Mouse (Mus musculus): ENCODE measurements at regions not wholly inside any gene's neighbourhood (a gene's known extent, or its start where the extent isn't known, plus 50 kb on each side); places are given as distances from the start of the nearest gene placed in this dataset.
A peak's percentile ranks its signal among the peaks of the same experiment; 100 is the strongest.

GRCm38 (mm10) chr15:96827931-96828330, 128.4 kb upstream of the Slc38a2 start:
- no peak overlapping the region for H3K9ac ChIP-seq
- no peaks in the 10 kb centered on the region for H3K36me3 ChIP-seq
- no peaks in the 10 kb centered on the region for H3K27me3 ChIP-seq
- no peaks in the 10 kb centered on the region for H3K9me3 ChIP-seq
- ATAC-seq (ENCODE audit: insufficient number of reproducible peaks, insufficient read depth, low FRiP score, low TSS enrichment, low read depth), result no peak
- H3K4me3 ChIP-seq, result no peak overlapping the region
- no peak overlapping the region for H3K27ac ChIP-seq
- 89% methylated on average over 8 of the region's 8 CpGs for WGBS
- H3K4me1 ChIP-seq, result peaks cover 5% of the 10 kb centered on the region; the same call in 1 of the 2 replicates
- H3K4me2 ChIP-seq, result no peak overlapping the region

GRCm38 (mm10) chr15:96818435-96818834, 118.9 kb upstream of the Slc38a2 start:
- H3K27me3 ChIP-seq, result no peaks in the 10 kb centered on the region
- no peaks in the 10 kb centered on the region for H3K4me1 ChIP-seq
- no peak overlapping the region for H3K4me2 ChIP-seq
- no peak for ATAC-seq (ENCODE audit: insufficient number of reproducible peaks, insufficient read depth, low FRiP score, low TSS enrichment, low read depth)
- H3K36me3 ChIP-seq, result no peaks in the 10 kb centered on the region
- no peak overlapping the region for H3K4me3 ChIP-seq
- no peak overlapping the region for H3K9ac ChIP-seq
- no peak overlapping the region for H3K27ac ChIP-seq
- WGBS, result 82% methylated on average over 7 of the region's 7 CpGs
- no peaks in the 10 kb centered on the region for H3K9me3 ChIP-seq

- ATAC-seq (ENCODE audit: insufficient number of reproducible peaks, insufficient read depth, low FRiP score, low TSS enrichment, low read depth), result no peak
- WGBS, result 89% methylated on average over 5 of the region's 5 CpGs
- no peak overlapping the region for H3K4me2 ChIP-seq
- H3K27ac ChIP-seq, result no peak overlapping the region
- H3K9ac ChIP-seq, result no peak overlapping the region
- no peak overlapping the region for H3K4me3 ChIP-seq
- H3K27me3 ChIP-seq, result no peaks in the 10 kb centered on the region
- H3K9me3 ChIP-seq, result 0 out of 2 replicates have a peak, but pooled peaks cover under 1% of the 10 kb centered on the region
- no peaks in the 10 kb centered on the region for H3K36me3 ChIP-seq
- no peaks in the 10 kb centered on the region for H3K4me1 ChIP-seq
Measured at GRCm38 (mm10) chr15:96817626-96818025, 118.1 kb upstream of the Slc38a2 start.

GRCm38 (mm10) chr15:96816997-96817570, 117.6 kb upstream of the Slc38a2 start:
- Histone ChIP-seq H3K9me3 (peaks cover 6% of the 10 kb centered on the region; the same call in 1 of the 2 replicates), H3K4me1 (no peaks in the 10 kb centered on the region), H3K27ac (no peak overlapping the region), H3K27me3 (no peaks in the 10 kb centered on the region), H3K9ac (no peak overlapping the region), H3K36me3 (no peaks in the 10 kb centered on the region), H3K4me2 (no peak overlapping the region), H3K4me3 (no peak overlapping the region)
- WGBS, result 61% methylated on average over 5 of the region's 5 CpGs
- no peak for ATAC-seq (ENCODE audit: insufficient number of reproducible peaks, insufficient read depth, low FRiP score, low TSS enrichment, low read depth)

GRCm38 (mm10) chr15:96813472-96813871, 113.9 kb upstream of the Slc38a2 start:
- H3K36me3 ChIP-seq, result no peaks in the 10 kb centered on the region
- peaks cover 11% of the 10 kb centered on the region for H3K9me3 ChIP-seq
- H3K4me2 ChIP-seq, result no peak overlapping the region
- H3K27me3 ChIP-seq, result no peaks in the 10 kb centered on the region
- no peak overlapping the region for H3K27ac ChIP-seq
- 79% methylated on average over 2 of the region's 2 CpGs for WGBS
- no peak for ATAC-seq (ENCODE audit: insufficient number of reproducible peaks, insufficient read depth, low FRiP score, low TSS enrichment, low read depth)
- no peak overlapping the region for H3K9ac ChIP-seq
- H3K4me3 ChIP-seq, result no peak overlapping the region
- no peaks in the 10 kb centered on the region for H3K4me1 ChIP-seq

GRCm38 (mm10) chr15:96802729-96803053, 103.2 kb upstream of the Slc38a2 start:
- Histone ChIP-seq H3K36me3 (no peaks in the 10 kb centered on the region), H3K9me3 (no peaks in the 10 kb centered on the region), H3K27ac (no peak overlapping the region), H3K27me3 (no peaks in the 10 kb centered on the region), H3K4me2 (no peak overlapping the region), H3K9ac (no peak overlapping the region), H3K4me3 (no peak overlapping the region), H3K4me1 (no peaks in the 10 kb centered on the region)
- ATAC-seq (ENCODE audit: insufficient number of reproducible peaks, insufficient read depth, low FRiP score, low TSS enrichment, low read depth), result no peak
- WGBS, result 65% methylated on average over 1 of the region's 1 CpGs

GRCm38 (mm10) chr15:96802034-96802728, 102.7 kb upstream of the Slc38a2 start:
- H3K9me3 ChIP-seq, result no peaks in the 10 kb centered on the region
- H3K4me2 ChIP-seq, result no peak overlapping the region
- H3K27ac ChIP-seq, result no peak overlapping the region
- ATAC-seq (ENCODE audit: insufficient number of reproducible peaks, insufficient read depth, low FRiP score, low TSS enrichment, low read depth), result no peak
- no peak overlapping the region for H3K9ac ChIP-seq
- H3K4me1 ChIP-seq, result peaks cover 4% of the 10 kb centered on the region; the same call in 1 of the 2 replicates
- H3K4me3 ChIP-seq, result no peak overlapping the region
- H3K36me3 ChIP-seq, result no peaks in the 10 kb centered on the region
- no peaks in the 10 kb centered on the region for H3K27me3 ChIP-seq
- 79% methylated on average over 9 of the region's 9 CpGs for WGBS

GRCm38 (mm10) chr15:96799228-96799627, 99.7 kb upstream of the Slc38a2 start:
- H3K4me1 ChIP-seq, result peaks cover 8% of the 10 kb centered on the region; the same call in 1 of the 2 replicates
- no peak for ATAC-seq (ENCODE audit: insufficient number of reproducible peaks, insufficient read depth, low FRiP score, low TSS enrichment, low read depth)
- no peaks in the 10 kb centered on the region for H3K27me3 ChIP-seq
- H3K4me2 ChIP-seq, result no peak overlapping the region
- no peaks in the 10 kb centered on the region for H3K9me3 ChIP-seq
- no peak overlapping the region for H3K4me3 ChIP-seq
- no peaks in the 10 kb centered on the region for H3K36me3 ChIP-seq
- no peak overlapping the region for H3K27ac ChIP-seq
- no peak overlapping the region for H3K9ac ChIP-seq
- WGBS, result 65% methylated on average over 12 of the region's 12 CpGs

GRCm38 (mm10) chr15:96797615-96798270, 98.2 kb upstream of the Slc38a2 start:
- Histone ChIP-seq H3K4me3 (no peak overlapping the region), H3K36me3 (no peaks in the 10 kb centered on the region), H3K27me3 (no peaks in the 10 kb centered on the region), H3K27ac (peak overlapping the region; percentile 64), H3K4me2 (no peak overlapping the region), H3K9me3 (no peaks in the 10 kb centered on the region), H3K4me1 (peaks cover 8% of the 10 kb centered on the region; the same call in 1 of the 2 replicates), H3K9ac (no peak overlapping the region)
- 52% methylated on average over 4 of the region's 4 CpGs for WGBS
- ATAC-seq (ENCODE audit: insufficient number of reproducible peaks, insufficient read depth, low FRiP score, low TSS enrichment, low read depth), result no peak

- H3K9ac ChIP-seq, result no peak overlapping the region
- no peak overlapping the region for H3K4me2 ChIP-seq
- no peaks in the 10 kb centered on the region for H3K36me3 ChIP-seq
- no peak for ATAC-seq (ENCODE audit: insufficient number of reproducible peaks, insufficient read depth, low FRiP score, low TSS enrichment, low read depth)
- H3K27ac ChIP-seq, result no peak overlapping the region
- no peak overlapping the region for H3K4me3 ChIP-seq
- peaks cover 13% of the 10 kb centered on the region; the same call in 1 of the 2 replicates for H3K4me1 ChIP-seq
- WGBS, result 91% methylated on average over 6 of the region's 6 CpGs
- no peaks in the 10 kb centered on the region for H3K9me3 ChIP-seq
- H3K27me3 ChIP-seq, result no peaks in the 10 kb centered on the region
Measured at GRCm38 (mm10) chr15:96794177-96794719, 94.7 kb upstream of the Slc38a2 start.

- H3K9ac ChIP-seq, result no peak overlapping the region
- no peak overlapping the region for H3K27ac ChIP-seq
- no peaks in the 10 kb centered on the region for H3K27me3 ChIP-seq
- H3K4me1 ChIP-seq, result peaks cover 17% of the 10 kb centered on the region; the same call in 1 of the 2 replicates
- no peak overlapping the region for H3K4me2 ChIP-seq
- 97% methylated on average over 15 of the region's 15 CpGs for WGBS
- no peaks in the 10 kb centered on the region for H3K9me3 ChIP-seq
- H3K4me3 ChIP-seq, result no peak overlapping the region
- ATAC-seq (ENCODE audit: insufficient number of reproducible peaks, insufficient read depth, low FRiP score, low TSS enrichment, low read depth), result no peak
- H3K36me3 ChIP-seq, result no peaks in the 10 kb centered on the region
Measured at GRCm38 (mm10) chr15:96793251-96793650, 93.7 kb upstream of the Slc38a2 start.

GRCm38 (mm10) chr15:96791306-96791705, 91.8 kb upstream of the Slc38a2 start:
- Histone ChIP-seq H3K36me3 (no peaks in the 10 kb centered on the region), H3K4me3 (no peak overlapping the region), H3K27me3 (no peaks in the 10 kb centered on the region), H3K4me1 (peaks cover 10% of the 10 kb centered on the region; the same call in 1 of the 2 replicates), H3K4me2 (no peak overlapping the region), H3K9me3 (no peaks in the 10 kb centered on the region), H3K9ac (no peak overlapping the region), H3K27ac (no peak overlapping the region)
- ATAC-seq (ENCODE audit: insufficient number of reproducible peaks, insufficient read depth, low FRiP score, low TSS enrichment, low read depth), result no peak
- 67% methylated on average over 6 of the region's 6 CpGs for WGBS

Measured in embryonic facial prominence, embryonic 13.5 days (tissue).